Mouse (Mus musculus) forebrain, embryonic 16.5 days (tissue): ENCODE measurements around the gene Rgs9bp. TPM values are rescaled to one million over a fixed set of nuclear protein-coding genes. Genes with fewer than 3 reads are reported as not detected.
"Not testable (repeated sequence)": the region's sequence is repeated elsewhere in the genome, so short reads cannot be mapped to it uniquely, and the experiment has no call there.

Source experiments
- ATAC-seq: fragments of 200-750 bp; cut with Nextera tagmentation; 2 replicates; pipeline ENCODE4 v1.8.0; 2017; ENCODE audit warnings: mild to moderate bottlenecking, moderate library complexity
- H3K27ac ChIP-seq: fragments of 300-500 bp; sonication (generic); 2 replicates; pipeline ENCODE4 v1.5.1; 2014; ENCODE audit warnings: low read length, control low read depth
- H3K27me3 ChIP-seq: fragments of 300-500 bp; sonication (generic); replicated peaks from 2 replicates; pipeline ENCODE4 v1.6.1; 2014; ENCODE audit warnings: low read length; ENCODE audit not compliant: control insufficient read depth, insufficient read depth
- H3K36me3 ChIP-seq: fragments of 300-500 bp; sonication (generic); 2 replicates; pipeline ENCODE4 v1.6.1; 2014; ENCODE audit not compliant: control insufficient read depth, insufficient read depth
- H3K4me1 ChIP-seq: fragments of 300-500 bp; sonication (generic); replicated peaks from 2 replicates; pipeline ENCODE4 v1.6.1; 2014; ENCODE audit warnings: low read length; ENCODE audit not compliant: control insufficient read depth, insufficient read depth
- H3K4me2 ChIP-seq: fragments of 300-500 bp; sonication (generic); 2 replicates; pipeline ENCODE4 v1.6.1; 2014; ENCODE audit warnings: mild to moderate bottlenecking, low read length, control low read depth
- H3K4me3 ChIP-seq: fragments of 300-500 bp; sonication (generic); replicated peaks from 2 replicates; pipeline ENCODE4 v1.5.1; 2014; ENCODE audit warnings: mild to moderate bottlenecking, low read length, control low read depth
- H3K9ac ChIP-seq: fragments of 300-500 bp; sonication (generic); replicated peaks from 2 replicates; pipeline ENCODE4 v1.6.1; 2014; ENCODE audit warnings: low read depth, low read length, control low read depth
- H3K9me3 ChIP-seq: fragments of 300-500 bp; sonication (generic); 2 replicates; pipeline ENCODE4 v1.6.1; 2016; ENCODE audit warnings: low read length; ENCODE audit not compliant: control insufficient read depth
- WGBS: fragments of 180-500 bp; shearing (Covaris S2); extraction: QIAGEN DNeasy Blood & Tissue Kit; methylation state at CpG from one replicate; pipeline ENCODE4 v1.1.7; 2014; 5-methylcytosine and 5-hydroxymethylcytosine counted together
- polyA plus RNA-seq: library from polyadenylated mRNA; unstranded; fragments of >200 nt; fragmentation: Nextera tagmentation; extraction: Ambion mirVana; gene quantifications from 2 replicates; pipeline ENCODE4 v1.2.1, GENCODE M21; 2015

Rgs9bp gene
- polyA plus RNA-seq, 1 experiment from 2014 or later = 0.11 TPM

DNA sequence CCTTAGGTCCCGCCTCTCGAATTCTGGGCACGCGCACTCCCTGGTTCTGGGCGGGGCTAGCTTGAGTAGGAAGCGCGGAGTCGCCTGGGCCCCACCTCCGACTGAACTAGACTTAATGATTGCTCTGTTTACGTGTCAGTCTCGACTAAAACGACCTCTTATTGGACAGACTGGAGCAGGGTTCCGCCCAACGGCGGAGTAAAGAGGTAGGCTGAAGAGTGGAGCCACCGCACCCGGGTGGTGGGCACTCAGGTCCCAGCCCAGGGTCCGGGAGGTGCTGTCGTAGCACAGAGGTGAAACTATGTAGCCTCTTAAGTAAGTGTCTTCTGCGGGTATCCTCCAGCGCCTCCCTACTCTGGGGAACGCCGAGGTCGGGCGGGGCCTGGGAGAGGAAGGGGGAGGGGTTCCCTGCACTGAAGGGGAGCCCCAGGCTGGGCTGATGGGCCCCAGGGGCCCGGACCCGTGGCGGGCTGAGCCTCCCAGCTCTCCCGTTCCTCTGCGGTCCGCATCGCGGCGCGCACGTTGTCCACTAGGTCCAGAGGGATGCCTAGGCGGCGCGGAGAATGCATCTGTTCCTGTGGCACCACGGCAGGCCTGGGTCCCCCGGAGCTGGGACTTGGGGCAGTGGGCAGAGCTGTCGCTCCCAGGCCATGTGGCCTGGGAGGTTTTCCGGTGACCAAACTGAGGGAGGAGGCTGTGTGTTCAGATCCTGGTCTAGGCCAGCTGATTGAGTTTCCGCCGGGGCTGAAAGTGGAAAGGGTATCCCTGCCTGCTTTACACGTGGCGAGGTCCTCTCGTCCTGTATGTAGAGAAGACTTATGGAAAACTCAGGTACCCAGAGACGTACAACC, 898 bp upstream of the Rgs9bp start, which contains the start of gene Ankrd27:
Gene Ankrd27, plus strand, starts transcription at position 190 of the 851 bp plus-strand sequence.
- under 1% methylated on average over 49 of the region's 49 CpGs for WGBS
- Histone ChIP-seq H3K9ac (peak within 1 kb of the TSS; percentile 70), H3K27ac (peak within 1 kb of the TSS; percentile 37; the same call in 1 of the 2 replicates), H3K36me3 (no peaks in the 10 kb centered on the region), H3K4me1 (peaks cover 41% of the 10 kb centered on the region), H3K4me3 (peak within 1 kb of the TSS; percentile 77), H3K4me2 (peak within 1 kb of the TSS; percentile 99), H3K9me3 (no peaks in the 10 kb centered on the region), H3K27me3 (peaks cover 28% of the 10 kb centered on the region)
- ATAC-seq = peak; percentile 99

DNA sequence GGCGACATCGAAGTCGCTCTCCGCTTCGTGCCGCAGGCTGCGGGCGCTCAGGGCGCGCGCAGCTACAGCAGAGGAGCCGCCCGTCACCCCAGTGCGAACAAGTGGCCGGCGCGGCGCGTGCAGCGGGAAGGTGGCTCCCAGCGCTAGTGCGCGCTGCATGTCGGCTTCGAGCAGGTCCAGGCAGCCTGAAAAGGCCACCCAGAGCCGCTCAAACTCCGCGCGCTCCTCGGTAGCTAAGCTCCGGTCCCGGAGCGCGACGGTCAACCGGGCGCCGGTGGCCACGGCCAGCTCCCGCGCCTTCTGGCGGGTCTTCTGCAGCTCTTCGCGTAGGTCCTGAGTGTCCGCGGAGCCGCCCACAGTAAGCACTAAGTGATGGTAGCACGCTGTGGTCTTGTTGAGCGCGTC, 594 bp downstream of the Rgs9bp start:
- ATAC-seq = no peak
- Histone ChIP-seq H3K27ac (no peak overlapping the region), H3K4me1 (peaks cover 38% of the 10 kb centered on the region), H3K36me3 (no peaks in the 10 kb centered on the region), H3K4me2 (peak overlapping the region; percentile 99), H3K9ac (peak overlapping the region; percentile 51), H3K4me3 (peak overlapping the region; percentile 77), H3K9me3 (no peaks in the 10 kb centered on the region), H3K27me3 (peaks cover 28% of the 10 kb centered on the region)
- under 1% methylated on average over 50 of the region's 50 CpGs for WGBS

DNA sequence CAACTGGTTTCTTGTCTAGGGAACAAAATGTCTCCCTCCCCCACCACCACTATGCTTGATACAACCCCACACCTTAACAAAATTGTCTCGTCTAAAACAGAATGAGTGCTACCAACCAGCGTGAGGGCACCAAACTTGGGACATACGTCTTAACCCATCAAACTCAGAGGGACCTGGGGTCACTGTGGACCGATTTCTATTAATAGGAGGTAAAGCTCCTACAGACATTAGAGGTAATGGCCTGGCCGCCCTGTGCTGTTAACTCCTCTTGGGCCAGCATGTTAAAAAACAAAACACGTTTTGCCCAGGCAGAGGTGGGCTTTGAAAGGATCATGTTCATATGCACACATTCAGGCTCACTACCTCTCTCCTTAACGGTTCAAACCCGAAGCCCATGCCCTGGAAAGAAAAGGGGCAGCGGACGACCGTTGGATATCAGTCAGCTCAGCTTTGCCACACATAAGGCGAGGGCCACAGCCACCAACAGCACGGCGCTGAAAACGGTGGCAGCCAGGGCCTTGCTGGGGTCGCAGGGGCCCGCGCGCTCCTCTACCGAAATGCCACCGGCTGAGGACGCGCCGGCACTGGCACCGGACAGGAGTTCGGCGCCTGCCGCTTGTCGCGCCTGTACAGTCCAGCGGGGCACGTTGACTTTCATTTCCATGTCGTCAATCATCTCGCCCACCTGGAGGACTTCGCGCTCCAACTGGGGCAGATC, 1.2 kb downstream of the Rgs9bp start:
- 3% methylated on average over 36 of the region's 36 CpGs for WGBS
- Histone ChIP-seq H3K9me3 (no peaks in the 10 kb centered on the region), H3K4me2 (peak overlapping the region; percentile 99), H3K9ac (peak overlapping the region; percentile 51), H3K27me3 (peaks cover 28% of the 10 kb centered on the region), H3K36me3 (no peaks in the 10 kb centered on the region), H3K27ac (no peak overlapping the region), H3K4me1 (peaks cover 33% of the 10 kb centered on the region), H3K4me3 (peak overlapping the region; percentile 77)
- no peak for ATAC-seq

DNA sequence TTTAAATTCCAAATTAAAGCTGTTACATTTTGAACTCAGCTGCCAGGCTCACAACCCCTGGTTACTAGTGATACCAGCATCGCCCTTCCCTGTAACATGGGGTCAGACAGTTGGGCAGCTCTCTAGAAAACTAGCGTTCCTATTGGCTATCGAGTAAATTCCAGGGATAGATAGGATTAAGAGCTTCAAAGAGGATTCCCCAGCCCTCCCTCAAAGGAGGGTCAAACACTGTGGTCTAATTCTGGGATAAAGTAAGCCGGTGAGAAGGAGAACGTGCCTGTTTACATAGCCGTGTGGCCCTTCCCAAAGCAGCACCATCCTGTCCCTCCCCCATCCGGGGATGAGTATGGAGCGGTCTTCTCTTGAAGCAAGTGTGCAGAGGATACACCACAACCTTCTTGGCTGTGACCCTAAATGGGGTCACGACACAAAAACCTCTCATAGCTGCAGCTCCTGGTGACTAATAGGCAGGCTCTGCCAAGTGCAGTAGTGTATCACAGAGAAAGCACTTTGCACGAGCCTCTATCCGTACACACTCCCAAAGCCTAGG, 1.8 kb downstream of the Rgs9bp start:
- H3K9me3 ChIP-seq = no peaks in the 10 kb centered on the region
- 8% methylated on average over 11 of the region's 11 CpGs for WGBS
- no peaks in the 10 kb centered on the region for H3K36me3 ChIP-seq
- H3K4me3 ChIP-seq = no peak overlapping the region
- no peak overlapping the region for H3K4me2 ChIP-seq
- H3K4me1 ChIP-seq = peaks cover 28% of the 10 kb centered on the region
- H3K27me3 ChIP-seq = peaks cover 28% of the 10 kb centered on the region
- no peak for ATAC-seq
- H3K27ac ChIP-seq = no peak overlapping the region
- no peak overlapping the region for H3K9ac ChIP-seq

DNA sequence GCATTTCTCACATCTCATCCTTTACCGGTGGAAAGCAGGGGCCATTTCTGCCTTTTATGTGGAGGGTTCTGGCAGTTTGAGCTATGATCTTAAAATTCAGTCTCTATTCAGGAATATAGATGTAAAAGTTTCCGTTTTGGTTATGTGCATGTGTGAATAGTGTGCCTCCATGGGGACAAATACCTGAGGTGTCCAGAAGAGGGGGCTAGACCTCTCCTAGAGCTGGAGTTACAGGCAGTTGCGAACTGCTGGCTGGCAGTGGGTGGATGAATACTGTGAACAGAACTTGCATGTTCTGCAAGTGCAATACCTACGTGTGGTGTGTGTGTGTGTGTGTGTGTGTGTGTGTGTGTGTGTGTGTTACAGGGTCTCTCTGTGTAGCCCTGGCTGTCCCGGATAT, 2.7 kb downstream of the Rgs9bp start:
- H3K4me2 ChIP-seq = no peak overlapping the region
- H3K27me3 ChIP-seq = peaks cover 30% of the 10 kb centered on the region
- ATAC-seq = no peak
- H3K36me3 ChIP-seq = no peaks in the 10 kb centered on the region
- H3K9me3 ChIP-seq = no peaks in the 10 kb centered on the region
- no peak overlapping the region for H3K9ac ChIP-seq
- H3K4me1 ChIP-seq = peaks cover 24% of the 10 kb centered on the region
- 70% methylated on average over 5 of the region's 5 CpGs for WGBS
- no peak overlapping the region for H3K4me3 ChIP-seq
- no peak overlapping the region for H3K27ac ChIP-seq

DNA sequence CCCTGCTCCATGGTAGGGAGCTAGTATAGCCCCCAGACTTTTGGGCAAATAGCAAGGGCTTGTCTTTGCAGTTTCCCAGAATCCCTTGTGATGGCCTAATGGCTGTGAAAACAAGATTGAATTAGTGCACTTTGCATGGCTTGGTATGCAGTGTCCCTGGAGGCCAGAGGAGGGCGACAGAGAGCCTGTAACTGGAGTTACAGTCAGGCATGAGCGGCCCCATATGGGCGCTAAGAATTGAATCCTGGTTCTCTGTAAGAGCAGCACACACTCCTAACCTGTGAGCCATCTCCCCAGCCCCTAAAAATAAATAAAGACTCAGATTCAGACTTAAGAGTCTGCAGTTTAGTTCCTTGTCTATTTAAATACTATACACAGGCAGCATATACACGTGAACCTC, 5.5 kb downstream of the Rgs9bp start:
- Histone ChIP-seq H3K9me3 (no peaks in the 10 kb centered on the region), H3K4me1 (peaks cover 7% of the 10 kb centered on the region), H3K27me3 (peaks cover 28% of the 10 kb centered on the region), H3K4me2 (no peak overlapping the region), H3K27ac (no peak overlapping the region), H3K9ac (no peak overlapping the region), H3K36me3 (no peaks in the 10 kb centered on the region), H3K4me3 (no peak overlapping the region)
- WGBS = 27% methylated on average over 4 of the region's 4 CpGs
- ATAC-seq = no peak

DNA sequence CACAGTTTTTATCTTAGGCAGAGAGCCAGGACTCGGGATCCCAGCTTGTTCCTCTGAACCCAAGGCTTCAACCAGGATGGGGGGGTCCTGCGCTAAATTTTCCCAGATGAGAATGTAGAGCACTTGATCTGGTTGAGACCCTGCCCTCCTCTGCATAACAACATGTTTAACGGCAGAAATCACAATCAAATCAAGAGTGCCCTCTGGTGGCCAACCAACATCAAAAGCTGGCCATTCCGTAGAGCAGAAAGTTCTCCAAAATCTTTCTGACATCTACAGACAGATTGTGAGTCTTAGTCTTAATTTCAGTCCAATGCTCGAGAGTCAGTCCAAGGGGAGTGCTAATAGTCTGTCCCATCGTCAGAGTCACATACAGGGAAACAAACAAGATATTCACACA, 14.5 kb downstream of the Rgs9bp start:
- H3K4me2 ChIP-seq, H3K4me3 ChIP-seq, H3K27ac ChIP-seq, H3K9ac ChIP-seq, H3K9me3 ChIP-seq, H3K27me3 ChIP-seq, ATAC-seq, H3K4me1 ChIP-seq, H3K36me3 ChIP-seq: not testable (repeated sequence)
- 21% methylated on average over 6 of the region's 6 CpGs for WGBS

DNA sequence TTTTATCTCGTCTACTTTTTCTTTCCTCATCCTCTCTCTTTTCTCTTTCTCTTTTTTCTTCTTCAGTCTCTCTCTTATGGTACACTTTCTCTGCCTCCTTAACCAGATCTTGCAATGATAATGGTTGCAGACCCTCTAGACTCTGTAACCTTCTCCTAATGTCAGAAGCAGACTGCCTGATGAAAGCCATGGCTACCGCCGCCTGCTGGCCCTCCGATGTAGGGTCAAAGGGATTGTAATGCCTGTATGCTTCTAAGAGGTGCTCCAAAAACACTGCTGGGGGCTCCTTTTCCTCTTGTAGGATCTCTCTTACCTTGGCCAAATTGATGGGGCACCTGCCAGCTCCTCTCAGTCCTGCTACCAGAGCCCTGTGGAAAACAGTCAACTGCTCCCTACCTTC, 15.7 kb downstream of the Rgs9bp start:
- not testable (repeated sequence) for H3K4me1 ChIP-seq, H3K9ac ChIP-seq, H3K4me3 ChIP-seq, H3K27ac ChIP-seq, H3K4me2 ChIP-seq, H3K9me3 ChIP-seq, H3K27me3 ChIP-seq, ATAC-seq, H3K36me3 ChIP-seq
- WGBS = 94% methylated on average over 4 of the region's 4 CpGs

DNA sequence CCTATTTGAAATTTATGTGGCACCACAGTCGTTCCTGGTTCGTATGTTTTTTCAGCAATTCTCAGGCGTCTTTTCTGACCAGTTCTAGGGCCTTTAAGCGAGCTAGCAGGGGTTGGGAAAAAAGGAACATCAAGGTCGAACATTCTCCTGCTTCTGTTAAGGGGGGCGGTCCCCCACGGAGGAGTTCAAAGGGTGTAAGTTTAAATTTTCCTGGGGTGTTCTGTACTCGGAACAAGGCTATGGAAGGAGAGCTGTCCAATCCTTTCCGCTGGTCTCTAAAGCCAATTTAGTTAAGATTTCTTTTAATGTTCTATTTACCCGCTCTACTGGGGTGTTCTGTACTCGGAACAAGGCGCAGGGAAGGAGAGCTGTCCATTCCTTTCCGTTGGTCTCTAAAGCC, 19.4 kb downstream of the Rgs9bp start:
- 80% methylated on average over 13 of the region's 13 CpGs for WGBS
- not testable (repeated sequence) for ATAC-seq

More for the DNA sequence above, 19.4 kb downstream of the Rgs9bp start:
- not testable (repeated sequence) for H3K9ac ChIP-seq, H3K27ac ChIP-seq, H3K4me3 ChIP-seq, H3K27me3 ChIP-seq, H3K4me2 ChIP-seq, H3K9me3 ChIP-seq, H3K4me1 ChIP-seq, H3K36me3 ChIP-seq
